Mouse (Mus musculus) heart, postnatal 0 days (tissue): Measurements from ENCODE around the gene Lrpap1.

Experiments
- CTCF ChIP-seq: IDR thresholded peaks from 2 replicates; pipeline ENCODE4 v1.5.1; 2016; ENCODE audit warnings: antibody characterized with exemption, control low read depth, low read depth
- EP300 ChIP-seq: IDR thresholded peaks from 2 replicates; pipeline ENCODE4 v1.6.1; 2016; ENCODE audit warnings: antibody characterized with exemption, low read depth

- TF ChIP-seq CTCF (no peak), EP300 (no peak)
These were observed at the start of gene Lrpap1 for GRCm38 (mm10) chr5:35104960-35105921.
